Mouse (Mus musculus) C2C12 (cell line): ENCODE data around the gene Gtsf1l.

Source experiments
- CEBPB ChIP-seq: IDR thresholded peaks from one replicate; pipeline ENCODE4 v1.6.1; 2011; ENCODE audit warnings: low read depth, mild to moderate bottlenecking, control low read depth, moderate library complexity
- CTCF ChIP-seq: IDR thresholded peaks from one replicate; pipeline ENCODE4 v1.5.1; 2011; ENCODE audit not compliant: control insufficient read depth, insufficient read depth, insufficient read length
- MAX ChIP-seq: IDR thresholded peaks from one replicate; pipeline ENCODE4 v1.6.1; 2011; ENCODE audit warnings: mild to moderate bottlenecking, control low read depth
- MYOD1 ChIP-seq: IDR thresholded peaks from one replicate; pipeline ENCODE4 v1.6.1; 2011; ENCODE audit warnings: low read depth; ENCODE audit not compliant: control insufficient read depth, insufficient read length
- MYOG ChIP-seq: IDR thresholded peaks from one replicate; pipeline ENCODE4 v1.6.1; 2011; ENCODE audit not compliant: control insufficient read depth, insufficient read length; ENCODE audit errors: extremely low read depth
- USF1 ChIP-seq: IDR thresholded peaks from one replicate; pipeline ENCODE4 v1.6.1; 2011; ENCODE audit warnings: low read depth, mild to moderate bottlenecking, control low read depth, moderate library complexity

GRCm38 (mm10) chr2:163052101-163052500 is 35.6 kb downstream of the Gtsf1l start:
- TF ChIP-seq MAX (no peak), CTCF (no peak), MYOD1 (no peak), CEBPB (no peak), MYOG (no peak), USF1 (no peak)
